Mouse (Mus musculus) heart, postnatal 36 days (tissue): Measurements from ENCODE around the gene Plcd1. TPM values are rescaled to one million over a fixed set of nuclear protein-coding genes. Genes with fewer than 3 reads are reported as not detected.
A peak's percentile ranks its signal among the peaks of the same experiment; 100 is the strongest.

ENCODE experiments used
- DNase-seq, 2 experiments: peaks; one replicate each; pipeline ENCODE4 v3.0.0; 2021 to 2022
- intact Hi-C: fragments of 180-260 bp; cut with DNase I; formaldehyde crosslinking; loops from one replicate; pipeline ENCODE4 v1.15.1; 2025
- total RNA-seq, 2 experiments: library from RNA; stranded (reverse); gene quantifications; 2 replicates each; pipeline ENCODE4 v1.2.3; 2021

Gene Plcd1
- 10 to 100 TPM; 18.2 to 20.3 TPM for total RNA-seq

DNA sequence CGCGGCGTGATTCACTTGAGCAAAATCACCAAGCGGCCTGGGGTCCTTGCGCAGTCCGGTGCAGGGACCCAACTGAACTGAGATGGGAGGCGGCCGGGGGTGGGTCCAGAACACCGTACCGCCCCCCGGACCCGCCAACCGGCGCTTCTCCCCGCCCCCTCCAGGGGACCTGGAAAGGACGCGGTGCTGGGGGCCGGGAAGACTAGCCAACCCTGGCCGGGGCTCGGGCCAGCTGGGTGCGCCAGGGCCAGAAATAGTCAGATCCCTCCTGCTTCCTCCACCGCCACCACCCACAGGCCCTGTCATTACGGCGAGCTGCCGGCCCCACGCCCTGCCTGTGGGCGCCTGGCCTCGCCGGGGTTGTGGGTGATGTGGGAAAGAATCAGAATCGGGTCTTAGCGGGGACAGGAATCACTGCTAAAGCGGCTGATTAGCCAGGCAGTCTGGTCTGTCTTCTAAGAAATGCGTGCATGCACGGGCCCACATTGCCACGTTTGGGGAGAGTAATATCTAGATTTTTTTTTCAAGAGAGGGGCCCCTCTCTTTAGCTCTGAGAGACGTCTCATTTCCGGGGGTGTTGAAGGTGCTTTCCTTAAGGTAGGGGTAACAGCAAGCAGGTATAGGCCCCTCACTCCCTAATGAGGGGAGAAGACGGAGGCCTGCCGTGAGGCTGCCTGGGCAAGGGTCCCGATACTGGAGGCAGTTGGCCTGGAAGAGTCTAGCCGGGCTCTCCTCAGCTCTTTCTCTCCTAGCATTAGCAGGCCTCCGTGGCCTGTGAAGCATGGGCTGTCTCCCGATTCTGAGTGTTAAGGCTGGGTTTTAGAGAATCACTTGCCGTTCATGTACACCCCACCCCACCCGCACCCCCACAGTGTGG, at the start of gene Plcd1:
TSS of gene Plcd1 (minus strand) at position 84 of the 877 bp plus-strand sequence.
- peak; percentile 92 to 95 for DNase-seq
- intact Hi-C loops: loop anchor here (10.0 kb wide), 2 partner anchors 471 to 1049 kb away; partner anchors contain the start of gene Azi2

DNA sequence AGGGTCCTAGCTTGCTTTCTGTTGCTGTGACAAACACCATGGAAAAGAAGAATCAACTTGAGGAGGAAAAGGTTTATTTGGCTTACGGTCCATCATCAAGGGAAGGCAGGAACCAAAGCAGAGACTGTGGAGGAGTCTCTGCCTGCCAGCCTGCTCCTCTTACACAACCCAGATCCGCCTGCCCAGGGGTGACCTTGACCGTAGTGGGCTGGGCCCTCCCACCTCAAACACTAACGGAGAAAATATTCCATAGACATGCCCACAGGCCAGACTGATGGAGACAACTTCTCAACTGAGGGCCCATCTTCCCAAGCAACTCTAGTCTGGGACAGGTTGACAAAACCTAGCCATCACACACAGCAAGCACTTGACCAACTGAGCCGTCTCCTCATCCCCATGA, 48.8 kb upstream of the Plcd1 start:
- no peak for DNase-seq
- intact Hi-C loops: no loop called here

DNA sequence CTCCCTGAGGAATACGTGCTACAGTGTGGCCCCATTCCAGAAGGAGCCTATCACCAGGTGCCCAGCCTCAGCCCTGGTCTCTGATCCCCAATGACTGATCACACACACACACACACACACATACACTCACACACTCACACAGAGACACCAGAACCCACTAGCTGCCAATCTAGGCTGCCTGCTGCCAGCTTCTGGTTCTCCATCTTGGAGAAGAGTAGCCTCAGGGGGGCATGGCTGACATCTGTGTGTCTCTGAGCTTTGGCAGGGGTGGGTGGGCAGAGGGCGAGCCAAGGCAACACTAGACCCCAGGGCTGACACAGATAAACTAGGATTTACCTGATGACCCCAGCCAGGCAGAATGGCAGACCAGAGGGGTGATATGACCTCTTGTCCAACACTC, 45.5 kb upstream of the Plcd1 start:
- intact Hi-C loops: no loop called here

DNA sequence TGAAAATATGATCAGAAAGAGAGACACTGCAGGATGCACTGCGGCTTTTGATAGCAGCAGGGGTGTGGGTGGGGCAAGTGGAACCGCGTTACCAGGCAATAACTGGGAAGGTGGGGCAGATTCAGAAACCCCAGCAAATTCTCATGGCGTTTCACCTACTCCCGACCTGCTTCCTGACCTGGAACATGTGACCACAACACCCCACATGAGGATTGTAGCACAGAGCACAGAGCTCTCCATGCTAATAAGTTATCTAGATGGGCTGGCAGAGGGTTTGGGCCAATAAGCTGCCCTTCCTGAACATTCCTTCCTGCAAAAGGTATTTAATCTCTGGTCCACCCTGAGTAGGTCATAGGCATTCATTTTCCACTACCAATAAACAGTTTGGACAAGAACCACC, 37.4 kb upstream of the Plcd1 start:
- intact Hi-C loops: no loop called here
- DNase-seq: no peak

More for the DNA sequence above, 45.5 kb upstream of the Plcd1 start:
- DNase-seq: no peak

DNA sequence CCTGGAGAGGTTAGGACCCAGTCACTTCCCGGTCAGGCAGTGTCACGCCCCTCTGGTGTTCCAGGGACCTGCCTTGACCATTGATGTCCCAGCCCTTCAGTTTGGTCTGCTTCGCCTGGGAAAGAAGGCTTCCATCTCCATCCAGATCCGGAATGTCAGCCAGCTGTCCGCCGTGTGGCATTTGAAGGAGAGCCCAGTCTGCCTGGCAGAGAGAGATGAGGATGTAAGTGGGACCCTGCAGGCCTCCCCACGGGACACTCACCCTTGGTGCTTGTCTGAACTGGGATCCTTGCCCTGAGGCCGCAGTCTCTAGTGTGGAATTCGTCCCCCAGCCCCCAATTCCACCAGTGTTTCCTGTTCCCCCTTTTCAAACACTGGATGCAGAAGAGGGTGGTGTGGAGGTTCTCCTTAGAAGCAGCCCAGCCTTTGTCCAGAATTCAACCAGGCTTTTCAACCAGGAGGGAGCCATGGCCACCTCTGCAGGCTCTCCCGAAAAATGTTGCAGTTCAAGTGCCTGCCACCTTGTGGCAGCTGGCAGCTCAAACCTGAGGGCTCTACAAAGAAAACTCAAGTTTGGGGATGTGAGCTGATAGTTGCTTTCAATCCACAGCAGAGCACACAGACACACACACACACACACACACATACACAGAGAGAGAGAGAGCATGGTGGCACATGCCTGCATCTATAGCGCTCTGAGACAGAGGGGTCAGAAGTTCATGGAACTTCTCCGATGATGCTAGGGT, 35.3 kb upstream of the Plcd1 start:
- intact Hi-C loops: no loop called here

DNA sequence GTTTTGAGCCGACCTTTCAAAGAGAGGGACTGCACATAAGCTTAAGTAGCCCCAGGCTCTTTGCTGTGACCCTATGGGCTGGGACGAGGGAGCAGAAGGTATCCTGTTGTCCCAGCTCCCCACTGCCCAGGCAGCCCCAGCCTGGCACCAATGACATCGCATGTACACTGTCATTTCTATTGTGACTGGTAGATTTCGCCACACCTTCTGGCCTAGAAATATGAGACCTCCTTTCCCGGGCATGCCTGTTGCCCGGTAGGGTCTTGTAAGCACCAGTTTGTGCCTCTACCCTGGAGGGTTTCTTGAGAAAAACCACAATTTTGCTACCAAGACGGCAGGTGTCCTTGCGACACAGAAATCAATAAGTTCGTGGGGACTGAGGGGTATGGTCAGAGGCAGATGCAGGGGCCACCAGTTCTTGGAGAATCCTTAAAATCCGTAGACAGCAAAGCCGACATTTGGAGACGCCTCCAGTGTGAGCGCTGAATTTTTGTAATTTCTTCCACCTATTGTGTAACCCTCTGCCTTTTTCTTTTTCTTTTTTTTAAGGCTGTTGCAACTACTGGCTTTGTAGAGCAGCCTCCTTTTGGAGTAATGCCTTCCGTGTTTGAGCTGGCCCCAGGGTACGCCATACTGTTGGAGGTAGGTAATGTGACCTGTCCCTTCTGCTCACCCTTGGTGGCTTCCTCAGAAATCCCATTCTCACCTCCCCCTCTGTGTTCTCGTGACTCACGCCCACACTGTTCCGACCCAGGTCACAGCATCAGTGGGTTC, 29.5 kb upstream of the Plcd1 start:
- DNase-seq: no peak
- intact Hi-C loops: no loop called here

More for the DNA sequence above, 35.3 kb upstream of the Plcd1 start:
- no peak for DNase-seq

DNA sequence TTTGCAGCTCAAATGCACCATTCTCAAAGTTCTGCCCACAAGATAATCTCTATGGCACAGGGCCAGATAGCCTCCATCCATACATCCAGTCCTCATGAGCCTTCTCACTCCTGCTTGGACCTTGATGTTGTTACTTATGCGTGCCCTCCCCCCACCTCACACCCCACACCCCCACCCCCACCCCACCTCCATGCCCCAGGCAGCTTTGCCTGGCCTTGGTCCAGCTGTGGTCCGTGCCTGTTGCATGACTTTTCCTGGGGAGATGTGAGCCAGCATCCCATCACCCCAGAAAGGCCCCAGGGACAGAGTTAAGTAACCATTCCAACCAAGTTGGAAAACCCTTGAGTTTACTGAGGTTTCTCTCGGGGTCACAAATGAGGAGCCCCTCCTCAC, 26.9 kb upstream of the Plcd1 start:
- no peak for DNase-seq
- intact Hi-C loops: no loop called here

DNA sequence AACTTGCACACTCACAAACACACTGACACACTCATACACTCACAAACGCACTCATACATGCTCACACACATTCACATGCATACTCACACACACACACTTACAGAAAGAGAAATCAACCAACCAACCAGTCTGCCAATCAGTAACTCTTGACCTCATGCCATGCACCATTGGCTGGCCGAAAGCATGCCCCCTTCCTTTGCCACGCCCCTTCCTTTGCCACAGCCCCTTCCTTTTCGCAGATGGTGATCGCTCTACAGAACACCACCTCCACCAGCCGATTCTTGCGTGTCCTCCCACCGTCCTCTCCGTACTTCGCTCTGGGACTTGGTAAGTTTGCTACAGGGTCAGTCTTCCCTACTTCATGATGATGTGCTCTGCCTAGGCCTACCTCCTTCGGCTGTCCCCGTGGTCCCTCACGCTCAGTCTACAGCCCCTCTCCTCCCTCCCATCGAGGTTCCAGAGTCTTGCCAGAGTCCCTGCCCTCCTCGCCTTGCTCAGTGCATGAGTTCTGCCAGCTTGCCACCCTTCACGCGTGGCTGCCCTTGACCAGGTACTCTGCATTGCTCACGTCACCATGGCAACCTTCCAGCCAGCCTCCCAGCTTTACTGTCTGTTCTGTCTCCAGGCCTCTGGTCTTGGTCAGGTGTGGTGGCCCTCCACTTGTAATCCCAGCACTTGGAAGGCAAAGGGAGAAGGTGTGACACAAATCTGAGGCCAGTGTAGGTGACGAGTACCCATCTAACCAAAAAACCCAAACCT, 26.3 kb upstream of the Plcd1 start:
- intact Hi-C loops: no loop called here
- no peak for DNase-seq

DNA sequence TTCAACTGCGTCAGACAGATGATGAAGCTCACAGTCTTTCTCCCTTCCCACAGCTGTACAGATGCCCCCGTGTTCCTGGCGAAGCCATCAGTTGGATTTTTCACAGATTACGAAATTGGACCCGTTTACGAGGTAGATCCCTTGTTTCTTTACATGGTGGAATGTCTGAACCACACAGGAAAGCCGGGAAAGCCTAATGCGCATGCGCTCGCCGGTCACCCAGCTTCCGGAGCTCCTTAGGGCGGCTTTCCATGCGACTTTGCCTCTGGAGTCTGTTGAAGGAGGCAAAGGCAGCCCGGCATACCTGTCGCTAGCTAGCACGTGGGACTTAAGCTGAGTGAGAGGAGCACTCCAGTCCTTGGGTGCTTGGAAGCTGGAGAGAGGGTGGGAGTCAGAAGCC, 21.6 kb upstream of the Plcd1 start:
- no peak for DNase-seq
- intact Hi-C loops: no loop called here

DNA sequence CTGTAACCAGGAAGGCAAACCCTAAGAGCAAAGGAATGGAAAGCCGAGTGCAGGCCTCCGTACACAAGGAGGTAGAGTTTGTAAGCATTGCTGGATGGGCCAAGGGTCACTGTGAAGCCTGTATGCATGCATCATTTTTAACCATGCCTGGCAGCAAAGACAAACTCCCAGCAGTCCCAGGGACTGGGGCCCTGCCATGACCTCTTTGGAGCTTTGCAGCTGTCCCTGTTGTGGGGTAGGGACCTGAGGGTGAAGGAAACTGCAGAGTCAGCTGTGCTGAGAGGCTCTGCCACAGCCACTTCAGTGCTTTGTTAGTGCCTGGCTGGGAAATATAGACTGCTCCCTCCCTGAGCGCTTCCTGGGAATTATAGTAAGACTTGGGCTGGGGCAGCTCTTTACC, 17.3 kb upstream of the Plcd1 start:
- no peak for DNase-seq
- intact Hi-C loops: no loop called here

DNA sequence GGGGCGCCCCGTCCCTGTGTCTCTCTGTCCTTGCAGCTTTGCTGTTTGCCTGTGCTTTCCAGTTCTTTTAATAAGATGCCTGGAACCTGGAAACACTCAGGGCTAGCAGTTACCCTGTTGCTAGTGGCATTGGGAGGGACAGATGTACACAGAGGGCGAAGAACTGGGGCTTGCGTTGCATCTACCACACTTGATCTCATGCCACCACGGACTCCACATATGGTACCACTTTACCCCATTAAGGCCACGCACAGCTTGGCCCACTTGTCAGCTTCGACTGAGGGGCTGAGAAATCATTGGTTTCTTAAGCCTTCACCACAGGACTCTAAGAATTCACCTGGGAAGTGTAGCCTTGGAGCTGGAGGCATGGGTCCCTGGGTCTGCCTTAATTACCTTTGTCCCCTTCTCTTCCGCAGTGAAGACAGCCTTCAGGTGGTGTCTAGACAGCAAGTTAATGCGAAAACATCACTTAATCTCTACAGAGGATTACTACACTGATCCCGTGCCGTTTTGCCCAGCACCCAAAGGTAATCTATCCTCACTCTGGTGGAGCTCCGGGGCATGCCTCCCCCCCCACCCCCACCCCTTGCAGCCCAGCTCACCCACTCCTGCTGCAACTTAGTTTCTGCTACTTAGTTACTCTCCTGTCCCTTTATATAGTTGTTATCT, 16.5 kb upstream of the Plcd1 start:
- no peak for DNase-seq
- intact Hi-C loops: no loop called here

DNA sequence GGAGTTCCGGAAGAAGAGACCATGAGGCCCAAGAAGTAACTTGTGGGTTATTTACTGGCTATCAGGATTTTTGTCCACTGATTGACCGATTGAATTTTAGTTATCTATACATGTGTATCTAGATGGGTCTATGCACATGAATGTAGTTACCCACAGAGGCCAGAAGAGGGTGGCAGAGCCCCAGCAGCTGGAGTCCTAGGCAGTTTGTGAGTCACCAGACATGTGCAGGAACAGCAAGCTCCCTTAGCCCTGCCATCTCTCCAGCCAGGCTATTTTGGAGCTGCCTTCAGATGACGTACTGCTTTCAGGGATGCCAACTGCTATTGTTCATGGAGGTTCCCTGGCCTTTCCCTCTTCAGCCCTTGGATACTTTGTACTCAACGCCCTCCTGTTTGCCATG, 14.3 kb upstream of the Plcd1 start:
- DNase-seq: no peak
- intact Hi-C loops: no loop called here

DNA sequence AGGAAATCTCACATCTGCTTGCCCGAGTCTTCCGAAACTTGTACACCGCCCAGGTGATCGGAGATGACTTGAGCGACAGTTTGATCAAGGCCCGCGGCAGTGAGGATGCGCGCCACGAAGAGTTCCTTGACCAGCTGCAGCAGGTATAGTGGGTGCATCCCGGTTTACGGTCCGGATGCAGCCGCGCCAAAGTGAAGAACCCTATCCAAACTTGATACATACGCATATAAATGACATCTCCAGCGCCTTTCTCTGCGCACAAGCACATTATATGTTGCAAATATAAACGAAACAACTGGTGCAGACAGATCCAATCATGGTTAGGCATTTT, 9.4 kb upstream of the Plcd1 start:
- no peak for DNase-seq
- intact Hi-C loops: no loop called here

DNA sequence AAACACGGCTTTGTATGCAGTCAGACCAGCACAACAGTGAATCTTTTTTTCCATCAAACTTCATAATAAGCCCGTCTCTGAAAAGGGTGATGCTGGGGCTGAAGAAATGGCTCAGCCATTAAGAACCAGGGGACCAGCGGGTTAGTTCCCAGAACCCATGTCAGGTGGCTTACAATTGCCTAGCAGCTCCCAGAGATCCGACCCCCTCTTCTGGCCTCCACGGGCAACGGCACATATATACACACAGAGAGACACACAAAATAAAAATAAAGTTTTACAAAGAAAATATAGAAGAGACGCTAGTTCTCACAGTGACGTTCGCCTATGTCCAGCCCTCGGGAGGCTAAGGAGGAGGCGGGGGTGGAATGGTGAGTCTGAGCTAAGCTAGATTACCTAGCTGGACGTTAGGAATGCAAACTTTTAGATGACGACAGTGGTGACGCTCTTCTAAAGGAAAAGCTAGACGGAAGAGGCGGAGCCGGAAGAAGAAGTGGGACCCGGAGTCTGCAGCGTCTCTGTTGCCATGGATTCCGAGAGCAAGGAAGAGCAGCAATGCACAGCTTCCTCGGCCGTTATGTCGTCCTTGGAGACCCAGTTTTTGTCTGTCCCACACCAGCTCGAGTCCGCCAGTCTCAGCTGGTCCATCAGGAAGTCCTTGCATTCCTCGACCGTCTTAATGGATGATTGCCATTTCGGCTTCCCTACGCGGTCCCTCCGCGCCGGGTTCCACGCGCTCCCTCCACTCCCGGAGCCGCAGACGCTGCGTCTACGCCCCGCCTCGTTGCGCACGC, 8.9 kb upstream of the Plcd1 start, which contains the start of gene Dlec1:
TSS of gene Dlec1 (plus strand) at position 487 of the 791 bp plus-strand sequence.
- DNase-seq: peak; percentile 65 to 73
- intact Hi-C loops: no loop called here

DNA sequence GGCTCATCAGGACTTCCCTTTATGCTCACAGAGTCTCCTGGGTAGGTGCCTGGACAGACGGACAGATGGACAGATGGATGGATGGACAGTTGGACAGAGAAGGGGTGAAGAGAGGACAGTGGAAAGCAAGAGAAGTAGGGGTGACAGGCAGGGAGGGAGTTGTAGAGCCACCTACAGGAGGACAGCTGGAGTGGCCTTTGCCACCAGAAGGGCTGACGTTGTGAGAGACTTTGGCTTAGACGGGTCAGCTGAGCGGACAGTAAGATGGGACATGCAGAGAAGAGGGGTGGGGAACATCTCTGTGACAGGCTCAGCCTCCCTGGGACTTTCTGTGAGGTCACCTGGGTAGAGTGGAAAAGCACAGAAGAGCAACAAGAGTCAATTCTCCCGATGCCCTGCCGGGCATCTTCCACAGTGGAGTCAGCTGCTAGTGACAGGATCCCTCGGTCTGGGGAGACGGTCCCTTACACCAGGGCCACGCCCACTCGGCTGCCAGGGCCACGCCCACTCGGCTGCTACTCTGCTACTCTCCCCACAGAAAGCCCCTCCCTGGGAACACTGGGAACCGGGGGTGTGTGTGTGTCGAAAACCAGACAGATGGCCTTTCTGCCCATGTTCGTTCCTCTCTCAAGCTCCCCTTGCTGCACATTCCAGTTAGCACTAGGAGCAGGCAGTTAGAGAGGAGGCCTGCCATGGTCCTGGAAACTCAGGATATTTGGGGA, 7.0 kb upstream of the Plcd1 start:
- intact Hi-C loops: no loop called here
- no peak for DNase-seq

DNA sequence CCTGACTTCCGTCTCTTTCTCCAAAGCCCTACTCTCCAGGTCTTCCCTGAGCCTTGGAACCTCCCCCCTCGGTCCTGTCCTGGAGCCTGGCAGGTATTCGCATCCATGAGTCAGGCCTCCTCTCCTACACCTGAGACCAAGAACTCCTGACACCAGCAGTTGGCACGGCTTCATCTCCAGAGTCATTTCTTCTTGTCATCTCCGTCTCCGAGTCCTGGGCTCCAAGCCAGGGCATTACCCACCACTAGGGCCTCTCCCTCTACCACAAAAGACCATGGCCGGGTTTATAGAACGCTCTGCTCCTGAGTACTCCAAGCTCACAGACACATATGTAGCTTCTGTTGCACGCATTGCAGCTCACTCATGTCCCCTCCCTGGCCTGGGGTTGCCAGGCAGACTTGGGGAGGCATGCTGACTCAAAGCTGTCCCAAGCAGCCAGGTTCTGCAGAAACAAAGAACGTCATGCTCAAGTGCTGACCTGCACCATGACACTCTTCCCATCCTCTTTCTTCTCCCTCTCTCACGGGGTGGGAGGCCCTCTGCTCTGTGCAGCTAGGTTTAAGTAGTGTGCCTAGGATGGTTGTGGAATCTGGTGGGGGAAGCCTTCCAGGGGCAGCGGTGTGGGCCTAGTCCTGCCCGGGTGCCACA, 1.3 kb upstream of the Plcd1 start:
- intact Hi-C loops: loop anchor here (10.0 kb wide), 2 partner anchors 470 to 1050 kb away; partner anchors contain the start of gene Azi2
- no peak for DNase-seq
